Mouse (Mus musculus): ENCODE measurements around the gene Slc27a1. TPM values are rescaled to one million over a fixed set of nuclear protein-coding genes. Genes with fewer than 3 reads are reported as not detected.

Slc27a1 gene
- polyA plus RNA-seq, 1 experiment from 2014 or later, result 22.6 TPM

- Histone ChIP-seq H3K27me3 (replicated peaks) (peaks cover 39% of the 10 kb centered on the region), H3K4me1 (replicated peaks) (peaks cover 30% of the 10 kb centered on the region), H3K4me2 (no peak within 1 kb of the TSS), H3K9me3 (replicated peaks) (no peaks in the 10 kb centered on the region), H3K4me3 (no peak within 1 kb of the TSS), H3K36me3 (peaks cover 4% of the 10 kb centered on the region), H3K9ac (no peak within 1 kb of the TSS), H3K27ac (ENCODE audit: poor library complexity, severe bottlenecking) (no peak within 1 kb of the TSS)
- ATAC-seq (ENCODE audit: insufficient number of reproducible peaks, low FRiP score), result no peak
- WGBS, result 86% methylated on average over 3 of the region's 3 CpGs
Measured at GRCm38 (mm10) chr8:71597451-71597850, 28.8 kb downstream of the Slc27a1 start, which contains the start of gene Fam129c. Gene Fam129c (plus strand): TSS chr8:71597648.

GRCm38 (mm10) chr8:71598375-71598774 lies 29.7 kb downstream of the Slc27a1 start:
- peaks cover 48% of the 10 kb centered on the region for H3K27me3 ChIP-seq (replicated peaks)
- no peak overlapping the region for H3K27ac ChIP-seq (ENCODE audit: poor library complexity, severe bottlenecking)
- peaks cover 30% of the 10 kb centered on the region for H3K4me1 ChIP-seq (replicated peaks)
- no peak for ATAC-seq (ENCODE audit: insufficient number of reproducible peaks, low FRiP score)
- H3K4me2 ChIP-seq, result no peak overlapping the region
- H3K9ac ChIP-seq, result no peak overlapping the region
- H3K4me3 ChIP-seq, result no peak overlapping the region
- H3K36me3 ChIP-seq, result peaks cover 4% of the 10 kb centered on the region
- no peaks in the 10 kb centered on the region for H3K9me3 ChIP-seq (replicated peaks)

- no peak for ATAC-seq (ENCODE audit: insufficient number of reproducible peaks, low FRiP score)
- Histone ChIP-seq H3K4me1 (replicated peaks) (peaks cover 28% of the 10 kb centered on the region), H3K9ac (no peak overlapping the region), H3K9me3 (replicated peaks) (no peaks in the 10 kb centered on the region), H3K4me2 (no peak overlapping the region), H3K27me3 (replicated peaks) (peaks cover 53% of the 10 kb centered on the region), H3K36me3 (peaks cover 4% of the 10 kb centered on the region), H3K4me3 (no peak overlapping the region), H3K27ac (ENCODE audit: poor library complexity, severe bottlenecking) (no peak overlapping the region)
- WGBS, result 89% methylated on average over 5 of the region's 5 CpGs
Measured at GRCm38 (mm10) chr8:71598841-71599240, 30.2 kb downstream of the Slc27a1 start.

GRCm38 (mm10) chr8:71601939-71602665 lies 33.4 kb downstream of the Slc27a1 start:
- 4% methylated on average over 65 of the region's 65 CpGs for WGBS

GRCm38 (mm10) chr8:71602666-71603334 lies 34.1 kb downstream of the Slc27a1 start:
- Histone ChIP-seq H3K4me3 (peak overlapping the region; percentile 36), H3K4me2 (peak overlapping the region; percentile 67), H3K27me3 (replicated peaks) (peaks cover 72% of the 10 kb centered on the region), H3K9me3 (replicated peaks) (no peaks in the 10 kb centered on the region), H3K36me3 (peaks cover 4% of the 10 kb centered on the region; the same call in 1 of the 2 replicates), H3K4me1 (replicated peaks) (peaks cover 17% of the 10 kb centered on the region), H3K27ac (ENCODE audit: poor library complexity, severe bottlenecking) (no peak overlapping the region), H3K9ac (peak overlapping the region; percentile 25; the same call in 1 of the 2 replicates)
- WGBS, result 1% methylated on average over 32 of the region's 32 CpGs
- peak; percentile 60 for ATAC-seq (ENCODE audit: insufficient number of reproducible peaks, low FRiP score)

More at GRCm38 (mm10) chr8:71601939-71602665, 33.4 kb downstream of the Slc27a1 start:
- peak overlapping the region; percentile 67 for H3K4me2 ChIP-seq
- H3K4me3 ChIP-seq, result peak overlapping the region; percentile 36
- H3K36me3 ChIP-seq, result peaks cover 4% of the 10 kb centered on the region; the same call in 1 of the 2 replicates
- peaks cover 17% of the 10 kb centered on the region for H3K4me1 ChIP-seq (replicated peaks)
- H3K27ac ChIP-seq (ENCODE audit: poor library complexity, severe bottlenecking), result no peak overlapping the region
- H3K9me3 ChIP-seq (replicated peaks), result no peaks in the 10 kb centered on the region
- H3K9ac ChIP-seq, result peak overlapping the region; percentile 25; the same call in 1 of the 2 replicates
- ATAC-seq (ENCODE audit: insufficient number of reproducible peaks, low FRiP score), result peak; percentile 13; the same call in 1 of the 2 replicates
- peaks cover 72% of the 10 kb centered on the region for H3K27me3 ChIP-seq (replicated peaks)

- 59% methylated on average over 7 of the region's 7 CpGs for WGBS
- ATAC-seq (ENCODE audit: insufficient number of reproducible peaks, low FRiP score), result no peak
Measured at GRCm38 (mm10) chr8:71604021-71604420, 35.3 kb downstream of the Slc27a1 start.

GRCm38 (mm10) chr8:71610822-71611651 lies 42.4 kb downstream of the Slc27a1 start, which contains the start of gene Colgalt1:
Gene Colgalt1 (plus strand): TSS chr8:71610998.
- under 1% methylated on average over 79 of the region's 82 CpGs for WGBS

More at GRCm38 (mm10) chr8:71604021-71604420, 35.3 kb downstream of the Slc27a1 start:
- no peaks in the 10 kb centered on the region for H3K9me3 ChIP-seq (replicated peaks)
- H3K4me3 ChIP-seq, result no peak overlapping the region
- peaks cover 2% of the 10 kb centered on the region; the same call in 1 of the 2 replicates for H3K36me3 ChIP-seq
- no peak overlapping the region for H3K9ac ChIP-seq
- peaks cover 17% of the 10 kb centered on the region for H3K4me1 ChIP-seq (replicated peaks)
- no peak overlapping the region for H3K4me2 ChIP-seq
- peaks cover 66% of the 10 kb centered on the region for H3K27me3 ChIP-seq (replicated peaks)
- no peak overlapping the region for H3K27ac ChIP-seq (ENCODE audit: poor library complexity, severe bottlenecking)

GRCm38 (mm10) chr8:71612141-71612540 lies 43.5 kb downstream of the Slc27a1 start:
- Histone ChIP-seq H3K4me1 (replicated peaks) (peaks cover 15% of the 10 kb centered on the region), H3K4me2 (peak overlapping the region; percentile 83), H3K27ac (ENCODE audit: poor library complexity, severe bottlenecking) (no peak overlapping the region)

More at GRCm38 (mm10) chr8:71610822-71611651, 42.4 kb downstream of the Slc27a1 start, which contains the start of gene Colgalt1:
- H3K4me1 ChIP-seq (replicated peaks), result peaks cover 15% of the 10 kb centered on the region
- H3K27ac ChIP-seq (ENCODE audit: poor library complexity, severe bottlenecking), result peak within 1 kb of the TSS; percentile 73; the same call in 1 of the 2 replicates
- peak within 1 kb of the TSS; percentile 86 for H3K4me3 ChIP-seq
- no peaks in the 10 kb centered on the region for H3K27me3 ChIP-seq (replicated peaks)
- peak within 1 kb of the TSS; percentile 83 for H3K4me2 ChIP-seq
- ATAC-seq (ENCODE audit: insufficient number of reproducible peaks, low FRiP score), result peak; percentile 99
- peak within 1 kb of the TSS; percentile 94 for H3K9ac ChIP-seq
- no peaks in the 10 kb centered on the region for H3K9me3 ChIP-seq (replicated peaks)
- H3K36me3 ChIP-seq, result peaks cover 35% of the 10 kb centered on the region

GRCm38 (mm10) chr8:71613418-71613817 lies 44.7 kb downstream of the Slc27a1 start:
- Histone ChIP-seq H3K27ac (ENCODE audit: poor library complexity, severe bottlenecking) (no peak overlapping the region), H3K4me1 (replicated peaks) (peaks cover 15% of the 10 kb centered on the region), H3K9ac (no peak overlapping the region), H3K4me3 (no peak overlapping the region), H3K9me3 (replicated peaks) (no peaks in the 10 kb centered on the region), H3K27me3 (replicated peaks) (no peaks in the 10 kb centered on the region), H3K36me3 (peaks cover 59% of the 10 kb centered on the region), H3K4me2 (no peak overlapping the region)
- WGBS, result 52% methylated on average over 4 of the region's 4 CpGs
- ATAC-seq (ENCODE audit: insufficient number of reproducible peaks, low FRiP score), result no peak

More at GRCm38 (mm10) chr8:71612141-71612540, 43.5 kb downstream of the Slc27a1 start:
- H3K4me3 ChIP-seq, result peak overlapping the region; percentile 86
- no peaks in the 10 kb centered on the region for H3K9me3 ChIP-seq (replicated peaks)
- H3K36me3 ChIP-seq, result peaks cover 46% of the 10 kb centered on the region
- WGBS, result 51% methylated on average over 5 of the region's 5 CpGs
- peak overlapping the region; percentile 94 for H3K9ac ChIP-seq
- ATAC-seq (ENCODE audit: insufficient number of reproducible peaks, low FRiP score), result no peak
- no peaks in the 10 kb centered on the region for H3K27me3 ChIP-seq (replicated peaks)

- H3K27ac ChIP-seq (ENCODE audit: poor library complexity, severe bottlenecking), result no peak overlapping the region
- no peak overlapping the region for H3K4me3 ChIP-seq
- peaks cover 35% of the 10 kb centered on the region for H3K9me3 ChIP-seq (replicated peaks)
- no peak overlapping the region for H3K9ac ChIP-seq
- 88% methylated on average over 2 of the region's 2 CpGs for WGBS
- ATAC-seq (ENCODE audit: insufficient number of reproducible peaks, low FRiP score), result no peak
- H3K36me3 ChIP-seq, result peaks cover 98% of the 10 kb centered on the region
- H3K4me2 ChIP-seq, result no peak overlapping the region
- H3K4me1 ChIP-seq (replicated peaks), result no peaks in the 10 kb centered on the region
- H3K27me3 ChIP-seq (replicated peaks), result no peaks in the 10 kb centered on the region
Measured at GRCm38 (mm10) chr8:71619786-71620185, 51.1 kb downstream of the Slc27a1 start.
